Mouse (Mus musculus) myocyte (in vitro differentiated cells): ENCODE measurements around the gene 4930451I11Rik. TPM values are rescaled to one million over a fixed set of nuclear protein-coding genes. Genes with fewer than 3 reads are reported as not detected.

Experiments used
- H3K27me3 ChIP-seq: one replicate; pipeline ENCODE4 v1.6.1; 2011; ENCODE audit not compliant: control insufficient read depth, insufficient read depth, insufficient read length
- H3K36me3 ChIP-seq: one replicate; pipeline ENCODE4 v1.6.1; 2011; ENCODE audit not compliant: control insufficient read depth, insufficient read depth
- H3K4me2 ChIP-seq: one replicate; pipeline ENCODE4 v1.6.1; 2011; ENCODE audit warnings: low read depth, control low read depth
- H3K4me3 ChIP-seq: one replicate; pipeline ENCODE4 v1.5.1; 2011; ENCODE audit warnings: mild to moderate bottlenecking, control low read depth, moderate library complexity
- H3K79me2 ChIP-seq: one replicate; pipeline ENCODE4 v1.6.1; 2011; ENCODE audit not compliant: control insufficient read depth, insufficient read depth
- H3ac ChIP-seq: one replicate; pipeline ENCODE4 v1.6.1; 2011; ENCODE audit not compliant: control insufficient read depth, insufficient read length
- CEBPB ChIP-seq: IDR thresholded peaks from 2 replicates; pipeline ENCODE4 v1.6.1; 2011; ENCODE audit warnings: mild to moderate bottlenecking, moderate library complexity; ENCODE audit not compliant: poor library complexity, insufficient read depth, severe bottlenecking
- E2F4 ChIP-seq: IDR thresholded peaks from one replicate; pipeline ENCODE4 v1.6.1; 2011; ENCODE audit warnings: mild to moderate bottlenecking, control low read depth, moderate library complexity; ENCODE audit not compliant: insufficient read depth
- MAX ChIP-seq: IDR thresholded peaks from one replicate; pipeline ENCODE4 v1.6.1; 2011; ENCODE audit warnings: low read depth, mild to moderate bottlenecking, control low read depth
- MYOD1 ChIP-seq, 3 experiments: IDR thresholded peaks; one replicate each; pipeline ENCODE4 v1.6.1; 2011; ENCODE audit warnings: control low read depth in 2 of 3, low read depth in 2 of 3, mild to moderate bottlenecking in 2 of 3, moderate library complexity in 1 of 3; ENCODE audit not compliant: insufficient read length in 2 of 3, control insufficient read depth in 1 of 3
- MYOG ChIP-seq, 3 experiments: IDR thresholded peaks; one replicate each; pipeline ENCODE4 v1.6.1; 2011; ENCODE audit warnings: control low read depth in 2 of 3, low read depth in 2 of 3, mild to moderate bottlenecking in 2 of 3; ENCODE audit not compliant: insufficient read length in 2 of 3, control insufficient read depth in 1 of 3, insufficient read depth in 1 of 3
- POLR2A ChIP-seq: IDR thresholded peaks from one replicate; pipeline ENCODE4 v1.6.1; 2011; ENCODE audit warnings: low read depth, mild to moderate bottlenecking, control low read depth, moderate library complexity; ENCODE audit not compliant: insufficient read length
- POLR2AphosphoS2 ChIP-seq: IDR thresholded peaks from one replicate; pipeline ENCODE4 v1.6.1; 2011; ENCODE audit warnings: low read depth, control low read depth; ENCODE audit not compliant: insufficient read length
- REST ChIP-seq: IDR thresholded peaks from one replicate; pipeline ENCODE4 v1.6.1; 2011; ENCODE audit warnings: mild to moderate bottlenecking, control low read depth, moderate library complexity; ENCODE audit not compliant: insufficient read depth, insufficient read length
- SRF ChIP-seq: IDR thresholded peaks from one replicate; pipeline ENCODE4 v1.6.1; 2011; ENCODE audit warnings: low read depth; ENCODE audit not compliant: control insufficient read depth, insufficient read length
- TCF12 ChIP-seq: IDR thresholded peaks from one replicate; pipeline ENCODE4 v1.6.1; 2011; ENCODE audit warnings: mild to moderate bottlenecking, control low read depth; ENCODE audit not compliant: poor library complexity, insufficient read depth, severe bottlenecking
- TCF3 ChIP-seq: IDR thresholded peaks from one replicate; pipeline ENCODE4 v1.6.1; 2011; ENCODE audit warnings: low read depth, control low read depth; ENCODE audit not compliant: insufficient read length
- USF1 ChIP-seq: IDR thresholded peaks from one replicate; pipeline ENCODE4 v1.6.1; 2011; ENCODE audit warnings: low read depth, mild to moderate bottlenecking, control low read depth, moderate library complexity
- polyA plus RNA-seq: library from polyadenylated mRNA; unstranded; fragments of >200 nt; fragmentation: generic; extraction: Trizol; gene quantifications from one replicate; pipeline ENCODE4 v1.2.1, GENCODE M21; 2012; ENCODE audit warnings: missing spikeins

4930451I11Rik gene
- polyA plus RNA-seq, 1 experiment: not detected

DNA sequence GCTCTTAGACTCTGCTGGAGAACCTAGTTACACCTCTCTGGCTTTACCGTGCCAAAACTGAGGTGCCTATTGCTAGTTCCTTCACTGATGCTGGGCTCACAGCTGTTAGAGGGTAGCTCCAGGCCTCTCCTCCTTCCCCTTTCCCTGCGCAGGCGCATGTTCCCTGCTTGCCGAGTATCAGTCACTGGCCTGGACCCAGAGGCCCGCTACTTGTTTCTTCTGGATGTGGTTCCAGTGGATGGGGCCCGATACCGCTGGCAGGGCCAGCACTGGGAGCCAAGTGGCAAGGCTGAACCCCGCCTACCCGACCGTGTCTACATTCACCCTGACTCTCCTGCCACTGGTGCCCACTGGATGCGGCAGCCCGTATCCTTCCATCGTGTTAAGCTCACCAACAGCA lies 48.7 kb downstream of the 4930451I11Rik start:
- Histone ChIP-seq H3K4me2 (no peak overlapping the region), H3K79me2 (no peaks in the 10 kb centered on the region), H3K27me3 (no peaks in the 10 kb centered on the region), H3K4me3 (no peak overlapping the region), H3K36me3 (peaks cover 9% of the 10 kb centered on the region), H3ac (no peak overlapping the region)
- no peak for TF ChIP-seq MAX
- TF ChIP-seq SRF: no peak
- TF ChIP-seq CEBPB: no peak
- TF ChIP-seq MYOG (IDR thresholded peaks at IDR 0.05; ENCODE audit: control insufficient read depth in 1 of 3, insufficient read depth in 1 of 3, insufficient read length in 2 of 3, low read depth in 2 of 3): no peak
- TF ChIP-seq REST: no peak
- TF ChIP-seq MYOD1 (IDR thresholded peaks at IDR 0.05; ENCODE audit: control insufficient read depth in 1 of 3, insufficient read length in 2 of 3, low read depth in 2 of 3): no peak
- no peak for TF ChIP-seq TCF12
- no peak for TF ChIP-seq TCF3
- no peak for TF ChIP-seq POLR2A
- TF ChIP-seq POLR2AphosphoS2: no peak
- no peak for TF ChIP-seq E2F4
- no peak for TF ChIP-seq USF1

DNA sequence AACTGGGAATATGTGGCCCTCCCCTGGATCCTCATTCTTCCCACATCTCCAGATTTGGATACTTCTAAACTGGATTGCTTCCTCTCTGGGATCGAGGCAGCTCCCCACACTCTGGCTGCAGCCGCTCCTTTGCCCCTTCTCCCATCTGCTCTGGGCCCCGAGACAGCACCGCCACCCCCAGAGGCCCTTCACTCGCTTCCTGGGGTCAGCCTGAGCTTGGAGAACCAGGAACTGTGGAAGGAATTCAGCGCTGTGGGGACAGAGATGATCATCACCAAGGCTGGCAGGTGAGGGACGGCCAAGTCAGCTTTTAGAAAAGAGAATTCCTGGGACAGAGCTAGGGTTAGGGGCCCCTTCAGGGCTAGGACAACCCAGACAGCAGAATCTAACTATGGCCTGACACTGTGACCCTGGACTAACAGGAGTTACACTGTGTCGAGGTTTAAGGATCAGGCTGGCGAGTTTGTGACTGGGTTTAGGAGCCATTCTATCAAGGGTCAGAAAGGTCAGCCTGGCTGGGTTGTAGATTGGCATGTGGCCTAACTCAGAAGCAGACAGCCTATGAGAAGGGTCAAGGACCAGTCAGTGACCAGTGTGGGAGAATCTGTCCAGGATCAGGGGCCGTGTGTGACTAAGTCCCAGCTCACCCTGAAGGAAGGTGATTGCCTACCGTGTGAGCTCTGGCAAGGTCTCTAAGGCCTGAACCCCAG lies 49.6 kb downstream of the 4930451I11Rik start:
- Histone ChIP-seq H3K27me3 (no peaks in the 10 kb centered on the region), H3K4me3 (no peak overlapping the region), H3K4me2 (no peak overlapping the region), H3K36me3 (peaks cover 1% of the 10 kb centered on the region), H3K79me2 (no peaks in the 10 kb centered on the region), H3ac (no peak overlapping the region)
- TF ChIP-seq SRF (no peak), POLR2A (peak; percentile 11), TCF3 (no peak), MYOG (IDR thresholded peaks at IDR 0.05; ENCODE audit: control insufficient read depth in 1 of 3, insufficient read depth in 1 of 3, insufficient read length in 2 of 3, low read depth in 2 of 3) (no peak)

DNA sequence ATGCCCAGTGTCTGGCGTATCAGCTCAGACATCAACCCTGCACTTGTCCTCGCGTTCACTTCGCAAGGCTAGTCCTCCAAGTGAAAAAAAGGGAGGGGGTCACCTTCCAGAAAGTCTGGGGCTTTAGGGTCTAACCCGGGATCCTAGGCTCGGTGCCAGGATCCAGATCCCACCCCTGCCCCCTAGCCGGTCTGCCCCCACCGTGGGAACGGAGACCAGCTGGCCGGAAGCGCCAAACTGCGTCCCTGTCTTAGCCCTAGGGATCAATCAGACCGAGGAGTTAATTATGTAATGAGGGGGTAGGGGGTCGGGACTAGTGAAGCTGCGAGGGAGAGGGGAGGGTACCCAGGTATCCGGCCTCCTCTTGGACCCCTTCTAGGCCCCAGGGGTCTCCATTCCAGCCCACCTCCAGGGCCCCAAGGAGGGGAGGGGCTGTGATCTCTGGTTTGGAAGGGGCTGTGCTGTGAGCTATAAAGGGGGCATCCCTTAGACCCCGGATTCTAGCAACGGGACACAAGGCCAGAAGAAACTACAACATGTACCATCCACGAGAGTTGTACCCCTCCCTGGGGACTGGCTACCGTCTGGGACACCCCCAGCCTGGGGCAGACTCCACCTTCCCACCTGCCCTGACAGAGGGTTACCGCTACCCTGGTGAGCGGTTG lies 50.3 kb downstream of the 4930451I11Rik start, which contains the start of gene Tbx6:
Gene Tbx6 (plus strand): TSS at position 513 of the 665 bp plus-strand sequence.
- no peaks in the 10 kb centered on the region for H3K79me2 ChIP-seq
- TF ChIP-seq POLR2A (no peak), E2F4 (no peak), MYOD1 (IDR thresholded peaks at IDR 0.05; ENCODE audit: control insufficient read depth in 1 of 3, insufficient read length in 2 of 3, low read depth in 2 of 3) (no peak), USF1 (no peak), MYOG (IDR thresholded peaks at IDR 0.05; ENCODE audit: control insufficient read depth in 1 of 3, insufficient read depth in 1 of 3, insufficient read length in 2 of 3, low read depth in 2 of 3) (no peak), CEBPB (no peak)
- H3K36me3 ChIP-seq: no peaks in the 10 kb centered on the region
- no peaks in the 10 kb centered on the region for H3K27me3 ChIP-seq
- peak within 1 kb of the TSS; percentile 1 for H3K4me2 ChIP-seq
- no peak within 1 kb of the TSS for H3K4me3 ChIP-seq
- no peak within 1 kb of the TSS for H3ac ChIP-seq

Other genes with a start within 250 kb of the 4930451I11Rik start
- gene Apobr, start 246.7 kb downstream of the 4930451I11Rik start, polyA plus RNA-seq: 4.7 TPM
- gene Cln3, start 245.8 kb downstream of the 4930451I11Rik start, polyA plus RNA-seq: 3.6 TPM
- not detected for gene Il27, start 236.7 kb downstream of the 4930451I11Rik start, polyA plus RNA-seq
- 244 TPM for gene Nupr1, start 200.8 kb downstream of the 4930451I11Rik start, polyA plus RNA-seq
- 35.3 TPM for gene Sgf29, start 182.3 kb downstream of the 4930451I11Rik start, polyA plus RNA-seq
- gene Sult1a1, start 155.2 kb downstream of the 4930451I11Rik start, polyA plus RNA-seq: not detected
- gene Bola2, start 136.2 kb downstream of the 4930451I11Rik start, polyA plus RNA-seq: 79.7 TPM
- 5.8 TPM for gene Slx1b, start 135.9 kb downstream of the 4930451I11Rik start, polyA plus RNA-seq
- gene Coro1a, start 123.9 kb downstream of the 4930451I11Rik start, polyA plus RNA-seq: 0.14 TPM
- 126 TPM for gene Mapk3, start 72.0 kb downstream of the 4930451I11Rik start, polyA plus RNA-seq
- 1.1 TPM for gene Gdpd3, start 65.3 kb downstream of the 4930451I11Rik start, polyA plus RNA-seq
- 82.2 TPM for gene Ypel3, start 54.7 kb downstream of the 4930451I11Rik start, polyA plus RNA-seq
- gene Tbx6, start 50.2 kb downstream of the 4930451I11Rik start, polyA plus RNA-seq: 0.23 TPM
- gene Ppp4c, start 39.1 kb downstream of the 4930451I11Rik start, polyA plus RNA-seq: 113 TPM
- 0.94 TPM for gene Fam57b, start 34.0 kb downstream of the 4930451I11Rik start, polyA plus RNA-seq
- gene Doc2a, start 15.8 kb upstream of the 4930451I11Rik start, polyA plus RNA-seq: not detected
- gene Hirip3, start 30.3 kb upstream of the 4930451I11Rik start, polyA plus RNA-seq: 16.2 TPM
- gene Ino80e, start 30.7 kb upstream of the 4930451I11Rik start, polyA plus RNA-seq: 62.4 TPM
- gene Taok2, start 53.1 kb upstream of the 4930451I11Rik start, polyA plus RNA-seq: 26.6 TPM
- 34.1 TPM for gene Tmem219, start 91.3 kb upstream of the 4930451I11Rik start, polyA plus RNA-seq
- 14.6 TPM for gene Kctd13, start 97.2 kb upstream of the 4930451I11Rik start, polyA plus RNA-seq
- 0.11 TPM for gene Asphd1, start 117.9 kb upstream of the 4930451I11Rik start, polyA plus RNA-seq
- 0.10 TPM for gene Sez6l2, start 118.9 kb upstream of the 4930451I11Rik start, polyA plus RNA-seq
- 173 TPM for gene Cdipt, start 144.3 kb upstream of the 4930451I11Rik start, polyA plus RNA-seq
- 0.18 TPM for gene Cdiptos, start 144.5 kb upstream of the 4930451I11Rik start, polyA plus RNA-seq
- 111 TPM for gene Mvp, start 183.0 kb upstream of the 4930451I11Rik start, polyA plus RNA-seq
- gene Pagr1b, start 184.8 kb upstream of the 4930451I11Rik start, polyA plus RNA-seq: 0.95 TPM
- gene Pagr1a, start 185.7 kb upstream of the 4930451I11Rik start, polyA plus RNA-seq: 8.1 TPM
- 37.7 TPM for gene Gm42742, start 189.5 kb upstream of the 4930451I11Rik start, polyA plus RNA-seq
- not detected for gene Prrt2, start 189.6 kb upstream of the 4930451I11Rik start, polyA plus RNA-seq
- gene Maz, start 195.4 kb upstream of the 4930451I11Rik start, polyA plus RNA-seq: 115 TPM
- 29.9 TPM for gene Kif22, start 210.8 kb upstream of the 4930451I11Rik start, polyA plus RNA-seq